Mouse (Mus musculus): Measurements from ENCODE around the gene Oaf. TPM values are rescaled to one million over a fixed set of nuclear protein-coding genes. Genes with fewer than 3 reads are reported as not detected.

The Oaf gene
- polyA plus RNA-seq, 1 experiment from 2014 or later = 86.1 TPM

GRCm38 (mm10) chr9:43178172-43178571 is 61.5 kb downstream of the Oaf start:
- ATAC-seq (ENCODE audit: insufficient number of reproducible peaks, insufficient read depth, low FRiP score, low TSS enrichment, low read depth) = no peak

More at GRCm38 (mm10) chr9:43178172-43178571, 61.5 kb downstream of the Oaf start:
- H3K9ac ChIP-seq = no peak overlapping the region
- WGBS = 53% methylated on average over 7 of the region's 7 CpGs
- H3K27me3 ChIP-seq = no peaks in the 10 kb centered on the region
- H3K27ac ChIP-seq = no peak overlapping the region
- H3K4me1 ChIP-seq = no peaks in the 10 kb centered on the region
- no peak overlapping the region for H3K4me2 ChIP-seq
- H3K9me3 ChIP-seq = no peaks in the 10 kb centered on the region
- H3K4me3 ChIP-seq = no peak overlapping the region
- H3K36me3 ChIP-seq = no peaks in the 10 kb centered on the region

Other genes with a start within 250 kb of the Oaf start
- gene Arhgef12, start 132.7 kb downstream of the Oaf start, polyA plus RNA-seq (2015; fragmentation: Nextera tagmentation; extraction: Ambion mirVana) = 16.1 and 16.9 TPM in 2 replicates
- gene Tmem136, start 123.3 kb downstream of the Oaf start, polyA plus RNA-seq (2015; fragmentation: Nextera tagmentation; extraction: Ambion mirVana) = 7.8 and 9.1 TPM in 2 replicates
- gene Pou2f3, start 29.5 kb downstream of the Oaf start, polyA plus RNA-seq (2015; fragmentation: Nextera tagmentation; extraction: Ambion mirVana) = 2.0 and 2.1 TPM in 2 replicates
- gene Trim29, start 70.9 kb upstream of the Oaf start, polyA plus RNA-seq (2015; fragmentation: Nextera tagmentation; extraction: Ambion mirVana) = 45.2 and 50.1 TPM in 2 replicates